Mouse (Mus musculus) myocyte (in vitro differentiated cells): ENCODE measurements around the gene Rbm19. TPM values are rescaled to one million over a fixed set of nuclear protein-coding genes. Genes with fewer than 3 reads are reported as not detected.
A peak's percentile ranks its signal among the peaks of the same experiment; 100 is the strongest.

Source experiments
- H3K27me3 ChIP-seq: one replicate; pipeline ENCODE4 v1.6.1; 2011; ENCODE audit not compliant: control insufficient read depth, insufficient read depth, insufficient read length
- H3K36me3 ChIP-seq: one replicate; pipeline ENCODE4 v1.6.1; 2011; ENCODE audit not compliant: control insufficient read depth, insufficient read depth
- H3K4me2 ChIP-seq: one replicate; pipeline ENCODE4 v1.6.1; 2011; ENCODE audit warnings: low read depth, control low read depth
- H3K4me3 ChIP-seq: one replicate; pipeline ENCODE4 v1.5.1; 2011; ENCODE audit warnings: mild to moderate bottlenecking, control low read depth, moderate library complexity
- H3K79me2 ChIP-seq: one replicate; pipeline ENCODE4 v1.6.1; 2011; ENCODE audit not compliant: control insufficient read depth, insufficient read depth
- H3ac ChIP-seq: one replicate; pipeline ENCODE4 v1.6.1; 2011; ENCODE audit not compliant: control insufficient read depth, insufficient read length
- CEBPB ChIP-seq: IDR thresholded peaks from 2 replicates; pipeline ENCODE4 v1.6.1; 2011; ENCODE audit warnings: mild to moderate bottlenecking, moderate library complexity; ENCODE audit not compliant: poor library complexity, insufficient read depth, severe bottlenecking
- E2F4 ChIP-seq: IDR thresholded peaks from one replicate; pipeline ENCODE4 v1.6.1; 2011; ENCODE audit warnings: mild to moderate bottlenecking, control low read depth, moderate library complexity; ENCODE audit not compliant: insufficient read depth
- MAX ChIP-seq: IDR thresholded peaks from one replicate; pipeline ENCODE4 v1.6.1; 2011; ENCODE audit warnings: low read depth, mild to moderate bottlenecking, control low read depth
- MYOD1 ChIP-seq, 3 experiments: IDR thresholded peaks; one replicate each; pipeline ENCODE4 v1.6.1; 2011; ENCODE audit warnings: control low read depth in 2 of 3, low read depth in 2 of 3, mild to moderate bottlenecking in 2 of 3, moderate library complexity in 1 of 3; ENCODE audit not compliant: insufficient read length in 2 of 3, control insufficient read depth in 1 of 3
- MYOG ChIP-seq, 3 experiments: IDR thresholded peaks; one replicate each; pipeline ENCODE4 v1.6.1; 2011; ENCODE audit warnings: control low read depth in 2 of 3, low read depth in 2 of 3, mild to moderate bottlenecking in 2 of 3; ENCODE audit not compliant: insufficient read length in 2 of 3, control insufficient read depth in 1 of 3, insufficient read depth in 1 of 3
- POLR2A ChIP-seq: IDR thresholded peaks from one replicate; pipeline ENCODE4 v1.6.1; 2011; ENCODE audit warnings: low read depth, mild to moderate bottlenecking, control low read depth, moderate library complexity; ENCODE audit not compliant: insufficient read length
- POLR2AphosphoS2 ChIP-seq: IDR thresholded peaks from one replicate; pipeline ENCODE4 v1.6.1; 2011; ENCODE audit warnings: low read depth, control low read depth; ENCODE audit not compliant: insufficient read length
- REST ChIP-seq: IDR thresholded peaks from one replicate; pipeline ENCODE4 v1.6.1; 2011; ENCODE audit warnings: mild to moderate bottlenecking, control low read depth, moderate library complexity; ENCODE audit not compliant: insufficient read depth, insufficient read length
- SRF ChIP-seq: IDR thresholded peaks from one replicate; pipeline ENCODE4 v1.6.1; 2011; ENCODE audit warnings: low read depth; ENCODE audit not compliant: control insufficient read depth, insufficient read length
- TCF12 ChIP-seq: IDR thresholded peaks from one replicate; pipeline ENCODE4 v1.6.1; 2011; ENCODE audit warnings: mild to moderate bottlenecking, control low read depth; ENCODE audit not compliant: poor library complexity, insufficient read depth, severe bottlenecking
- TCF3 ChIP-seq: IDR thresholded peaks from one replicate; pipeline ENCODE4 v1.6.1; 2011; ENCODE audit warnings: low read depth, control low read depth; ENCODE audit not compliant: insufficient read length
- USF1 ChIP-seq: IDR thresholded peaks from one replicate; pipeline ENCODE4 v1.6.1; 2011; ENCODE audit warnings: low read depth, mild to moderate bottlenecking, control low read depth, moderate library complexity
- polyA plus RNA-seq: library from polyadenylated mRNA; unstranded; fragments of >200 nt; fragmentation: generic; extraction: Trizol; gene quantifications from one replicate; pipeline ENCODE4 v1.2.1, GENCODE M21; 2012; ENCODE audit warnings: missing spikeins

The Rbm19 gene
- polyA plus RNA-seq, 1 experiment = 28.3 TPM

- H3ac ChIP-seq = no peak overlapping the region
- no peaks in the 10 kb centered on the region for H3K27me3 ChIP-seq
- no peaks in the 10 kb centered on the region for H3K36me3 ChIP-seq
- TF ChIP-seq MYOD1 (IDR thresholded peaks at IDR 0.05; ENCODE audit: control insufficient read depth in 1 of 3, insufficient read length in 2 of 3, low read depth in 2 of 3) = no peak
- TF ChIP-seq REST = no peak
- TF ChIP-seq POLR2AphosphoS2 = no peak
- TF ChIP-seq CEBPB = no peak
- TF ChIP-seq MYOG (IDR thresholded peaks at IDR 0.05; ENCODE audit: control insufficient read depth in 1 of 3, insufficient read depth in 1 of 3, insufficient read length in 2 of 3, low read depth in 2 of 3) = no peak
- TF ChIP-seq SRF = no peak
- no peak for TF ChIP-seq TCF3
- no peak for TF ChIP-seq E2F4
- H3K4me3 ChIP-seq = no peak overlapping the region
- no peaks in the 10 kb centered on the region for H3K79me2 ChIP-seq
- no peak overlapping the region for H3K4me2 ChIP-seq
Measured at GRCm38 (mm10) chr5:120190001-120190582, 73.8 kb downstream of the Rbm19 start.

- no peaks in the 10 kb centered on the region for H3K27me3 ChIP-seq
- peak in 1 of 3 experiments; percentile 27 for TF ChIP-seq MYOD1 (IDR thresholded peaks at IDR 0.05; ENCODE audit: control insufficient read depth in 1 of 3, insufficient read length in 2 of 3, low read depth in 2 of 3)
- no peak for TF ChIP-seq E2F4
- H3K36me3 ChIP-seq = no peaks in the 10 kb centered on the region
- H3ac ChIP-seq = no peak overlapping the region
- H3K4me2 ChIP-seq = no peak overlapping the region
- no peaks in the 10 kb centered on the region for H3K79me2 ChIP-seq
- H3K4me3 ChIP-seq = no peak overlapping the region
Measured at GRCm38 (mm10) chr5:120191620-120192019, 75.4 kb downstream of the Rbm19 start.

- Histone ChIP-seq H3K4me2 (no peak overlapping the region), H3K27me3 (no peaks in the 10 kb centered on the region), H3K79me2 (no peaks in the 10 kb centered on the region), H3K4me3 (no peak overlapping the region), H3K36me3 (no peaks in the 10 kb centered on the region), H3ac (no peak overlapping the region)
- TF ChIP-seq SRF (no peak), MAX (no peak), E2F4 (no peak), POLR2A (no peak), MYOD1 (IDR thresholded peaks at IDR 0.05; ENCODE audit: control insufficient read depth in 1 of 3, insufficient read length in 2 of 3, low read depth in 2 of 3) (no peak), CEBPB (no peak), TCF3 (no peak), POLR2AphosphoS2 (no peak), MYOG (IDR thresholded peaks at IDR 0.05; ENCODE audit: control insufficient read depth in 1 of 3, insufficient read depth in 1 of 3, insufficient read length in 2 of 3, low read depth in 2 of 3) (no peak), TCF12 (no peak), USF1 (no peak), REST (no peak)
Measured at GRCm38 (mm10) chr5:120194309-120194941, 78.2 kb downstream of the Rbm19 start.

GRCm38 (mm10) chr5:120194948-120195347, 78.7 kb downstream of the Rbm19 start:
- Histone ChIP-seq H3K36me3 (no peaks in the 10 kb centered on the region), H3K4me2 (no peak overlapping the region)

GRCm38 (mm10) chr5:120196879-120197278, 80.6 kb downstream of the Rbm19 start:
- H3K79me2 ChIP-seq = no peaks in the 10 kb centered on the region
- no peak overlapping the region for H3K4me3 ChIP-seq
- no peak overlapping the region for H3ac ChIP-seq
- no peak overlapping the region for H3K4me2 ChIP-seq
- no peak for TF ChIP-seq MYOG (IDR thresholded peaks at IDR 0.05; ENCODE audit: control insufficient read depth in 1 of 3, insufficient read depth in 1 of 3, insufficient read length in 2 of 3, low read depth in 2 of 3)
- TF ChIP-seq MYOD1 (IDR thresholded peaks at IDR 0.05; ENCODE audit: control insufficient read depth in 1 of 3, insufficient read length in 2 of 3, low read depth in 2 of 3) = no peak
- H3K36me3 ChIP-seq = no peaks in the 10 kb centered on the region
- H3K27me3 ChIP-seq = no peaks in the 10 kb centered on the region

More at GRCm38 (mm10) chr5:120194948-120195347, 78.7 kb downstream of the Rbm19 start:
- H3K4me3 ChIP-seq = no peak overlapping the region
- no peak overlapping the region for H3ac ChIP-seq
- H3K27me3 ChIP-seq = no peaks in the 10 kb centered on the region
- no peaks in the 10 kb centered on the region for H3K79me2 ChIP-seq
- TF ChIP-seq POLR2A = no peak
- no peak for TF ChIP-seq MYOD1 (IDR thresholded peaks at IDR 0.05; ENCODE audit: control insufficient read depth in 1 of 3, insufficient read length in 2 of 3, low read depth in 2 of 3)
- TF ChIP-seq POLR2AphosphoS2 = no peak
- TF ChIP-seq USF1 = no peak
- TF ChIP-seq MAX = no peak
- TF ChIP-seq REST = no peak
- TF ChIP-seq MYOG (IDR thresholded peaks at IDR 0.05; ENCODE audit: control insufficient read depth in 1 of 3, insufficient read depth in 1 of 3, insufficient read length in 2 of 3, low read depth in 2 of 3) = no peak
- no peak for TF ChIP-seq TCF3
- TF ChIP-seq SRF = no peak
- TF ChIP-seq E2F4 = no peak
